Mouse (Mus musculus) limb, embryonic 11.5 days (tissue): ENCODE measurements around the gene Isg20l2. TPM values are rescaled to one million over a fixed set of nuclear protein-coding genes. Genes with fewer than 3 reads are reported as not detected.

ENCODE experiments used
- ATAC-seq: fragments of 200-750 bp; cut with Nextera tagmentation; 2 replicates; pipeline ENCODE4 v1.8.0; 2017; ENCODE audit warnings: low read depth; ENCODE audit not compliant: insufficient number of reproducible peaks, low FRiP score, low TSS enrichment
- DNase-seq: peaks from one replicate; pipeline ENCODE4 v3.0.0-alpha.2; 2015; ENCODE audit warnings: low spot score
- H3K27ac ChIP-seq: fragments of 300-500 bp; sonication (generic); replicated peaks from 2 replicates; pipeline ENCODE4 v1.5.1; 2014; ENCODE audit warnings: low read depth, mild to moderate bottlenecking, low read length
- H3K27me3 ChIP-seq: fragments of 300-500 bp; sonication (generic); 2 replicates; pipeline ENCODE4 v1.6.1; 2014; ENCODE audit warnings: mild to moderate bottlenecking, low read length, mixed read lengths; ENCODE audit not compliant: control insufficient read depth, insufficient read depth
- H3K36me3 ChIP-seq: fragments of 300-500 bp; sonication (generic); 2 replicates; pipeline ENCODE4 v1.6.1; 2014; ENCODE audit warnings: mild to moderate bottlenecking, low read length, moderate library complexity, mixed read lengths; ENCODE audit not compliant: control insufficient read depth, insufficient read depth
- H3K4me1 ChIP-seq: fragments of 300-500 bp; sonication (generic); 2 replicates; pipeline ENCODE4 v1.6.1; 2014; ENCODE audit warnings: low read length, mixed read lengths; ENCODE audit not compliant: control insufficient read depth, insufficient read depth
- H3K4me2 ChIP-seq: fragments of 300-500 bp; sonication (generic); 2 replicates; pipeline ENCODE4 v1.6.1; 2014; ENCODE audit warnings: low read depth, mild to moderate bottlenecking, moderate library complexity; ENCODE audit not compliant: severe bottlenecking
- H3K4me3 ChIP-seq: fragments of 300-500 bp; sonication (generic); 2 replicates; pipeline ENCODE4 v1.5.1; 2014; ENCODE audit warnings: low read depth, low read length
- H3K9ac ChIP-seq: fragments of 300-500 bp; sonication (generic); 2 replicates; pipeline ENCODE4 v1.6.1; 2014; ENCODE audit warnings: mild to moderate bottlenecking, low read length
- H3K9me3 ChIP-seq: fragments of 300-500 bp; sonication (generic); 2 replicates; pipeline ENCODE4 v1.6.1; 2016; ENCODE audit warnings: low read length; ENCODE audit not compliant: control insufficient read depth
- WGBS: fragments of 180-500 bp; shearing (Covaris S2); extraction: QIAGEN DNeasy Blood & Tissue Kit; methylation state at CpG from one replicate; pipeline ENCODE4 v1.1.7; 2014; 5-methylcytosine and 5-hydroxymethylcytosine counted together
- polyA plus RNA-seq: library from polyadenylated mRNA; unstranded; fragments of >200 nt; fragmentation: Nextera tagmentation; extraction: Ambion mirVana; gene quantifications from 2 replicates; pipeline ENCODE4 v1.2.1, GENCODE M21; 2014

The Isg20l2 gene
- polyA plus RNA-seq, 1 experiment from 2014 or later, result 51.7 TPM

DNA sequence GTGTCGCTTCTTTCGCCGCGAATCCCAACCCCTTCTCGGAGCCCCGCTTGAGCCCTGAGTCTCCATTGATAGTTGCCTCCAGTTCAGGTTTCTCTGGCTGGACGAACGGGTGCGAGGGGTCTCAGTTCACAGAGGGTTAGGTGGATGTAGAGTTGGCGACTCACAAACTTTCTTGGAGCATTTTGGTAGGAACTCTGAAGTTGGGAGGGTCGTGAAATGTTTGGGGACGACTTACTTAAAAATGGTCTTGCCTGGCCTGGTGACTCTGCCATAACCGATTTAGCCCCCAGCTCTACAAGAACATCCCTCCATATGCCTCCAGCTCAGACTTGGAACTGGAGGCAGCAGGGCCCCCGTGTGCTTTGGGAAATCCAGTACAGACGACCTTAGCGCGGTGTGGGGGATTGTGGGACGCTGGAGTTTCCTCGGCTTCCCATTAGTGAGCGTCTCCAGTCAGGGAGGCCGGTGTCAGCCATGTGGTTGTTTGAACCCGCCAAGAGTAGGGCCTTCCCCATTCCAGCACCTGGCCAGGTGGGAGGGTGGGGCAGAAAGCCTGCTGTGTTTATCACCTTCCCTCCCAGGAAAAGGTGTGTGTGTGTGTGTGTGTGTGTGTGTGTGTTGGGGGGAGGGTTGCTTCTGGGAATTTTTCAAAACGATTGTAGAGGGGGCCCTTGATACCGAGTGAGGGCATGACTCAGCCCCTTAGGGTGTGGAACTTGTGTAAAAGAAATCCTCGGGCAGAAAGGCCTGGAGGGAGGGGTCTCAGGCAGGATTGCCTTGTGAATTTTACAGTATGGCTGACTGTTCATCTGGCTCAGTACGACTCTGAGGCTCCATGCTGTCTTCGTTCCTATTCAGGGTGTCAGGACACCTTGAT, 22.9 kb upstream of the Isg20l2 start:
- peak; percentile 57 for DNase-seq
- H3K36me3 ChIP-seq, result no peaks in the 10 kb centered on the region
- peak overlapping the region; percentile 99 for H3K9ac ChIP-seq
- peaks cover 28% of the 10 kb centered on the region for H3K4me1 ChIP-seq
- H3K4me3 ChIP-seq, result peak overlapping the region; percentile 99
- WGBS, result under 1% methylated on average over 27 of the region's 27 CpGs
- no peak for ATAC-seq
- peak overlapping the region; percentile 86 for H3K4me2 ChIP-seq
- peak overlapping the region; percentile 96 for H3K27ac ChIP-seq
- no peaks in the 10 kb centered on the region for H3K27me3 ChIP-seq
- no peaks in the 10 kb centered on the region for H3K9me3 ChIP-seq

DNA sequence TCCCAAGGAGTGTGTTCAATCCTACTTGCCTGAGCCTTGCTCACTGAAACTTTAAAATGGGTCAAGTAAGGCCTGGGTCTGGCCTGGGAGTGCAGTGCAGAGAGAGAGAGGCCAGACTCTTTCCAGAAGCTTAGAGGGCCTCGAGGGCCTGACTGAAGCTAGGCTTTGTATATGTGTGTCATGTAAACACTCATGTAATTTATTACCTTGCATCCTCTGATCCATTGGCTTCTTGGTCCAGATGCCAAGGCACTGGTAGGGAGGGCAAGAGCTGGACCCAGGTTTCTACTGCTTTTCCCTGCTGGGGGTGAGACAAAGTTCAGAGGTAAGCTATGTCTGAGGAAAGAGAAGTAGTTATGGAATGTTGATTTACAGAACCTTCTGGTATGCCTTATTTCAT, 22.2 kb upstream of the Isg20l2 start:
- peak overlapping the region; percentile 99 for H3K9ac ChIP-seq
- H3K4me1 ChIP-seq, result peaks cover 28% of the 10 kb centered on the region
- H3K27ac ChIP-seq, result peak overlapping the region; percentile 96; the same call in 1 of the 2 replicates
- H3K27me3 ChIP-seq, result no peaks in the 10 kb centered on the region
- H3K9me3 ChIP-seq, result no peaks in the 10 kb centered on the region
- peak overlapping the region; percentile 86 for H3K4me2 ChIP-seq
- DNase-seq (no peak), ATAC-seq (no peak)
- peaks cover under 1% of the 10 kb centered on the region; the same call in 1 of the 2 replicates for H3K36me3 ChIP-seq
- H3K4me3 ChIP-seq, result peak overlapping the region; percentile 99
- WGBS, result 0% methylated on average over 1 of the region's 1 CpGs

DNA sequence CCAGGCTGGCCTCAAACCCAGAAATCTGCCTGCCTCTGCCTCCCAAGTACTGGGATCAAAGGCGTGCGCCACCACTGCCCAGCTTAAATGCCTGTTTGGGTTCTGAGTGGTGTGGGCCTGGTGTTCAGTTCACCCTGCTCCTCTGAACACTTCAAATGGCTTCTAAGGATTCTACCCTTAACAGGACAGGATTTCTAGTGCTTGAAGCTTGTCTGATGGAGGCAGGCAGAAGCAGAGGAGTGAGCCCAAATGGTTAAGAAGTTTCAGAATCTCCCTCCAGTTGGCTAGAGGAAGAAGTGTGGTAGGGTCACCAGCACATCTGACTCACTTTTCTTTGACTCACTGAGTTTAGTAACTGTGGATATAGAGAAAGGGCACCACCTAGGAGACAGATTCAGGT, 20.7 kb upstream of the Isg20l2 start:
- ATAC-seq, result no peak

DNA sequence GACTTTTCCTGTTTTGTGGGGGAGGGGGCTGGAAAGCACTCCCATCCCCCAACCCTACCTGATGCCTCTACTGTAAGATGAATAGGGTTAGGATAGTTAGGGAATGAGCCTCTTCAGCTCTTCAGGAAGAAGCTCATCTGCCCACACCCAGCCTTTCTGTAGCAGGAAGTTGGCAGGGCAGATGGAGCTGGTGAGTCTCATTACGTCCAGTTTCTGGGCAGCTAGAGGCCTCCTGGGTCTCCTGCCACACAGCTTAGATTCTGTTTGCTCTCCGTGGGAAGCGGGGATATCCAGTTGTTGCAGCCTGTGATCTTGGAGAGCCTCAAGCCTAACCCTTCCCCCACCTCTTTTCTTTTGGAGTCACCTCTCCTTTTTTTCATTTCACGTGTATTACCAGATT, 20.2 kb upstream of the Isg20l2 start:
- ATAC-seq (no peak), DNase-seq (peak; percentile 23)
- Histone ChIP-seq H3K36me3 (peaks cover 8% of the 10 kb centered on the region; the same call in 1 of the 2 replicates), H3K9me3 (no peaks in the 10 kb centered on the region), H3K4me2 (peak overlapping the region; percentile 45), H3K27me3 (no peaks in the 10 kb centered on the region), H3K9ac (no peak overlapping the region), H3K4me3 (peak overlapping the region; percentile 26), H3K27ac (peak overlapping the region; percentile 72), H3K4me1 (peaks cover 28% of the 10 kb centered on the region)
- 3% methylated on average over 4 of the region's 4 CpGs for WGBS

More for the DNA sequence above, 20.7 kb upstream of the Isg20l2 start:
- peak overlapping the region; percentile 45; the same call in 1 of the 2 replicates for H3K4me2 ChIP-seq
- H3K27me3 ChIP-seq, result no peaks in the 10 kb centered on the region
- peaks cover 4% of the 10 kb centered on the region; the same call in 1 of the 2 replicates for H3K36me3 ChIP-seq
- H3K9ac ChIP-seq, result no peak overlapping the region
- no peaks in the 10 kb centered on the region for H3K9me3 ChIP-seq
- no peak for DNase-seq
- WGBS, result 88% methylated on average over 2 of the region's 2 CpGs
- H3K4me3 ChIP-seq, result no peak overlapping the region
- peaks cover 28% of the 10 kb centered on the region for H3K4me1 ChIP-seq
- H3K27ac ChIP-seq, result 0 out of 2 replicates have a peak overlapping the region, but pooled peaks have one; percentile 40

DNA sequence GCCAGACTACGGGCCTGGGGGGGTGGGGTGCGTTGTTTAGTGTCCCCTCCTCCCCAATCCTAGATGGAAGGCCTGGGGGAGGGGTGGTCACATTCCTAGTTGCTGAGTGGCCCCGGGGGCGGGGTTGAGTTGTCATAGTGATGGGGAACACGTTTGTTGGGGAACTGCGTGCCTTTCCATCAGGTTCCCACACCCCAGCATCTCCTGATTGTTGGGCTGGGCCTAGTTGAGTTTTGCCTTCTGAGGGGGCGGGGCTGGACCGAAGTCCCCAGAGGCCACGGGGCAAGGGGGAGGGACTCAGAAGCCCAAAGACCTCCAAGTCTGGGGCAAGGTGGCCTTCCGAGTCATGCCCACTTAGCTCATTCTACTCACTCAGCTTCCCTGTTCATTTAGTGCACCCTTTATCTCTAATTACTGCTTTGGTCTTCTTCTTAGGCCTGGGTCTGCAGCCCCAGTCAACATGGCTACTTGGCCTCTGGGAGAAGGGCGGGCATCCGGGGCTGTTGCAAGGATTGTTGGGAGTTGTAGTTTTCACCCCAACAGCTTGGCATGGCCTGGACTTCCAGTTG, 19.5 kb upstream of the Isg20l2 start:
- 6% methylated on average over 12 of the region's 12 CpGs for WGBS
- H3K27ac ChIP-seq, result peak overlapping the region; percentile 72
- peak overlapping the region; percentile 26 for H3K4me3 ChIP-seq
- peak overlapping the region; percentile 45 for H3K4me2 ChIP-seq
- H3K27me3 ChIP-seq, result no peaks in the 10 kb centered on the region
- H3K4me1 ChIP-seq, result peaks cover 28% of the 10 kb centered on the region
- ATAC-seq (peak; percentile 33), DNase-seq (peak; percentile 88)
- peaks cover 14% of the 10 kb centered on the region; the same call in 1 of the 2 replicates for H3K36me3 ChIP-seq
- no peaks in the 10 kb centered on the region for H3K9me3 ChIP-seq
- H3K9ac ChIP-seq, result 0 out of 2 replicates have a peak overlapping the region, but pooled peaks have one; percentile 27

DNA sequence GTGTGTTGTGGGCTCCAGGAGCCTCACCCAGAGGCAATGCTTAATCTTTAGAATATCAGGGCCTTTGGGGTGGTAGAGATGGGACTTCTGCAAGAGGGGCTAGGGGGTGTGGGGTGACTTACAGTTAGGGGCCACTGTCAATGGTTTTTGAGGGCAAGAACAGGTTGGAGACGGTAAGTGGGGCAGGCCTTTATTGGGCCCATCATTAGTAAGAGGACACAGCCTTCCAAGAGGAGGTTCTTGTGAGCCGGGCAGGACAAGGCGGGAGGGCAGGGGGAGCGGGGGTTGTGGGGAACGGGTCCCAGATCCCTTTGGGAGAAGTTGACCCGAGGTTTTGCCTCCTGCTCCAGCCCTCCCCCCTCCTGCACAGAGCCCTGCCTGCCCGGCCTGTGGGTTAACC, 16.6 kb upstream of the Isg20l2 start:
- H3K9ac ChIP-seq, result no peak overlapping the region
- DNase-seq (no peak), ATAC-seq (no peak)
- no peaks in the 10 kb centered on the region for H3K9me3 ChIP-seq
- WGBS, result 89% methylated on average over 7 of the region's 7 CpGs
- peaks cover 16% of the 10 kb centered on the region; the same call in 1 of the 2 replicates for H3K36me3 ChIP-seq
- H3K4me3 ChIP-seq, result no peak overlapping the region
- peaks cover 20% of the 10 kb centered on the region for H3K4me1 ChIP-seq
- no peak overlapping the region for H3K27ac ChIP-seq
- H3K4me2 ChIP-seq, result no peak overlapping the region
- no peaks in the 10 kb centered on the region for H3K27me3 ChIP-seq

DNA sequence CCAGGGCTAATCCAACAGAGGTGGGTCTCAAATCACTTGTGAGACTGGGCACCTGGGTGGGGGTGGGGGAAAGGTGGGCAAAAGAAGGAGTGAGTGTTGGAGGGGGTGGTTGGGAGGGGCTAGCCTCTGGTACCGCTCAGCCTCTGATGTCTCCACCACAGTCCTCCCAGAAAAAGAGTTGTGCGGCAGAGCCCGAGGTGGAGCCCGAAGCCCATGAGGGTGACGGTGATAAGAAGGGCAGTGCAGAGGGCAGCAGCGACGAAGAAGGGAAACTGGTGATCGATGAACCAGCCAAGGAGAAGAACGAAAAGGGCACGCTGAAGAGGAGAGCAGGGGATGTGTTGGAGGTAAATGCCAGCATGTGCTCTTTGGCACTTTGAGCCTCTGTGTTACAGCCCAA, 16.2 kb upstream of the Isg20l2 start:
- ATAC-seq (no peak), DNase-seq (peak; percentile 17)
- Histone ChIP-seq H3K27me3 (no peaks in the 10 kb centered on the region), H3K36me3 (peaks cover 16% of the 10 kb centered on the region; the same call in 1 of the 2 replicates), H3K9ac (no peak overlapping the region), H3K9me3 (no peaks in the 10 kb centered on the region), H3K4me2 (no peak overlapping the region), H3K4me3 (no peak overlapping the region), H3K4me1 (peaks cover 18% of the 10 kb centered on the region), H3K27ac (no peak overlapping the region)
- WGBS, result 93% methylated on average over 10 of the region's 10 CpGs

DNA sequence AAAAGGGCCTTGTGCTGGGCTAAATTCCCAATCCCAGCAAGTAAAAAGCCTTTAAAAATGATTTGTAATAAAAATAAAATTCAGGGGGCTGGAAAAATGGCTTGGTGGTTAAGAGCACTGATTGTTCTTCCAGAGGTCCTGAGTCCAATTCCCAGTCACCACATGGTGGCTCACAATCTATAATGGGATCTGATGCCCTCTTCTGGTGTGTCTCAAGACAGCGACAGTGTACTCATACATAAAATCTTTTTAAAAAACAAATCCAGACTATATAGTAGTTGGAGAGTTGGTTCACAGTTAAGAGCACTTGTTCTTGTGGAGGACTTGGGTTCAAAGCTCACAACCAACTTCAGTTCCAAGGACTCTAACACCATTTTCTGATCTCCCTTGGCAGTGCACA, 13.1 kb upstream of the Isg20l2 start:
- H3K4me3 ChIP-seq, result no peak overlapping the region
- no peaks in the 10 kb centered on the region for H3K4me1 ChIP-seq
- 95% methylated on average over 1 of the region's 1 CpGs for WGBS
- no peak overlapping the region for H3K4me2 ChIP-seq
- DNase-seq (no peak), ATAC-seq (no peak)
- no peak overlapping the region for H3K27ac ChIP-seq
- peaks cover 16% of the 10 kb centered on the region; the same call in 1 of the 2 replicates for H3K36me3 ChIP-seq
- no peaks in the 10 kb centered on the region for H3K9me3 ChIP-seq
- no peaks in the 10 kb centered on the region for H3K27me3 ChIP-seq
- no peak overlapping the region for H3K9ac ChIP-seq
